Mouse (Mus musculus) lung, embryonic 16.5 days (tissue): ENCODE data around the gene Ddr2. TPM values are rescaled to one million over a fixed set of nuclear protein-coding genes. Genes with fewer than 3 reads are reported as not detected.

Experiments
- ATAC-seq: fragments of 200-750 bp; cut with Nextera tagmentation; 2 replicates; pipeline ENCODE4 v1.8.0; 2017; ENCODE audit warnings: low read depth, mild to moderate bottlenecking, moderate library complexity
- H3K27ac ChIP-seq: fragments of 300-500 bp; sonication (generic); 2 replicates; pipeline ENCODE4 v1.5.1; 2014; ENCODE audit warnings: mild to moderate bottlenecking, control low read depth, low read length
- H3K27me3 ChIP-seq: fragments of 300-500 bp; sonication (generic); 2 replicates; pipeline ENCODE4 v1.6.1; 2014; ENCODE audit warnings: low read depth, low read length, mixed read lengths; ENCODE audit not compliant: control insufficient read depth, insufficient read depth
- H3K36me3 ChIP-seq: fragments of 300-500 bp; sonication (generic); 2 replicates; pipeline ENCODE4 v1.6.1; 2014; ENCODE audit warnings: low read length; ENCODE audit not compliant: control insufficient read depth, insufficient read depth
- H3K4me1 ChIP-seq: fragments of 300-500 bp; sonication (generic); replicated peaks from 2 replicates; pipeline ENCODE4 v1.6.1; 2014; ENCODE audit warnings: low read length, mixed read lengths; ENCODE audit not compliant: control insufficient read depth, insufficient read depth
- H3K4me2 ChIP-seq: fragments of 300-500 bp; sonication (generic); 2 replicates; pipeline ENCODE4 v1.6.1; 2014; ENCODE audit warnings: low read depth, low read length, control low read depth
- H3K4me3 ChIP-seq: fragments of 300-500 bp; sonication (generic); 2 replicates; pipeline ENCODE4 v1.5.1; 2014; ENCODE audit warnings: mild to moderate bottlenecking, low read length, control low read depth
- H3K9ac ChIP-seq: fragments of 300-500 bp; sonication (generic); 2 replicates; pipeline ENCODE4 v1.6.1; 2014; ENCODE audit warnings: low read length, control low read depth
- H3K9me3 ChIP-seq: fragments of 300-500 bp; sonication (generic); 2 replicates; pipeline ENCODE4 v1.6.1; 2016; ENCODE audit warnings: low read length; ENCODE audit not compliant: control insufficient read depth
- WGBS: fragments of 180-500 bp; shearing (Covaris S2); extraction: QIAGEN DNeasy Blood & Tissue Kit; methylation state at CpG from one replicate; pipeline ENCODE4 v1.1.7; 2014; 5-methylcytosine and 5-hydroxymethylcytosine counted together
- polyA plus RNA-seq: library from polyadenylated mRNA; unstranded; fragments of >200 nt; fragmentation: Nextera tagmentation; extraction: Ambion mirVana; gene quantifications from 2 replicates; pipeline ENCODE4 v1.2.1, GENCODE M21; 2015

The Ddr2 gene
- 38.2 and 45.0 TPM in 2 replicates for polyA plus RNA-seq

GRCm38 (mm10) chr1:170110516-170111332 lies at the start of gene Ddr2:
Gene Ddr2, minus strand, starts transcription at chr1:170110762.
- H3K36me3 ChIP-seq = no peaks in the 10 kb centered on the region
- peak within 1 kb of the TSS; percentile 53 for H3K4me2 ChIP-seq
- H3K27me3 ChIP-seq = no peaks in the 10 kb centered on the region
- H3K27ac ChIP-seq = peak within 1 kb of the TSS; percentile 89
- H3K4me1 ChIP-seq = peaks cover 3% of the 10 kb centered on the region; the same call in 1 of the 2 replicates
- peak within 1 kb of the TSS; percentile 59 for H3K9ac ChIP-seq
- H3K4me3 ChIP-seq = peak within 1 kb of the TSS; percentile 50
- WGBS = 32% methylated on average over 17 of the region's 17 CpGs
- ATAC-seq = peak; percentile 88
- H3K9me3 ChIP-seq = no peaks in the 10 kb centered on the region

- ATAC-seq = no peak
- Histone ChIP-seq H3K9ac (no peak overlapping the region), H3K36me3 (peaks cover 12% of the 10 kb centered on the region; the same call in 1 of the 2 replicates), H3K4me3 (no peak overlapping the region), H3K27me3 (no peaks in the 10 kb centered on the region), H3K9me3 (no peaks in the 10 kb centered on the region), H3K4me1 (0 out of 2 replicates have a peak, but pooled peaks cover 3% of the 10 kb centered on the region), H3K4me2 (no peak overlapping the region), H3K27ac (no peak overlapping the region)
- 88% methylated on average over 2 of the region's 2 CpGs for WGBS
These were observed 49.1 kb upstream of the Ddr2 start for GRCm38 (mm10) chr1:170159707-170160106.

GRCm38 (mm10) chr1:170155761-170156160 lies 45.2 kb upstream of the Ddr2 start:
- H3K9ac ChIP-seq = no peak overlapping the region
- H3K4me1 ChIP-seq = no peaks in the 10 kb centered on the region
- H3K27ac ChIP-seq = no peak overlapping the region
- no peak for ATAC-seq
- H3K9me3 ChIP-seq = no peaks in the 10 kb centered on the region
- H3K4me3 ChIP-seq = no peak overlapping the region
- no peak overlapping the region for H3K4me2 ChIP-seq
- 69% methylated on average over 5 of the region's 5 CpGs for WGBS
- no peaks in the 10 kb centered on the region for H3K27me3 ChIP-seq
- H3K36me3 ChIP-seq = peaks cover 12% of the 10 kb centered on the region; the same call in 1 of the 2 replicates

- H3K27me3 ChIP-seq = no peaks in the 10 kb centered on the region
- no peaks in the 10 kb centered on the region for H3K9me3 ChIP-seq
- H3K9ac ChIP-seq = no peak overlapping the region
- no peaks in the 10 kb centered on the region for H3K4me1 ChIP-seq
- peaks cover 12% of the 10 kb centered on the region; the same call in 1 of the 2 replicates for H3K36me3 ChIP-seq
- no peak for ATAC-seq
- no peak overlapping the region for H3K27ac ChIP-seq
- no peak overlapping the region for H3K4me3 ChIP-seq
- no peak overlapping the region for H3K4me2 ChIP-seq
- WGBS = 74% methylated on average over 2 of the region's 2 CpGs
These were observed 44.7 kb upstream of the Ddr2 start for GRCm38 (mm10) chr1:170155298-170155697.

GRCm38 (mm10) chr1:170153986-170154385 lies 43.4 kb upstream of the Ddr2 start:
- H3K27ac ChIP-seq = no peak overlapping the region
- H3K4me1 ChIP-seq = no peaks in the 10 kb centered on the region
- 75% methylated on average over 8 of the region's 8 CpGs for WGBS
- H3K27me3 ChIP-seq = no peaks in the 10 kb centered on the region
- no peak overlapping the region for H3K4me3 ChIP-seq
- H3K9me3 ChIP-seq = no peaks in the 10 kb centered on the region
- peaks cover 17% of the 10 kb centered on the region; the same call in 1 of the 2 replicates for H3K36me3 ChIP-seq
- ATAC-seq = no peak
- no peak overlapping the region for H3K9ac ChIP-seq
- H3K4me2 ChIP-seq = no peak overlapping the region

- peaks cover 4% of the 10 kb centered on the region for H3K4me1 ChIP-seq
- no peak overlapping the region for H3K4me2 ChIP-seq
- H3K9me3 ChIP-seq = no peaks in the 10 kb centered on the region
- H3K27ac ChIP-seq = no peak overlapping the region
- ATAC-seq = no peak
- H3K27me3 ChIP-seq = no peaks in the 10 kb centered on the region
- H3K9ac ChIP-seq = no peak overlapping the region
- no peak overlapping the region for H3K4me3 ChIP-seq
- WGBS = 91% methylated on average over 2 of the region's 2 CpGs
- H3K36me3 ChIP-seq = peaks cover 12% of the 10 kb centered on the region; the same call in 1 of the 2 replicates
These were observed 42.0 kb upstream of the Ddr2 start for GRCm38 (mm10) chr1:170152552-170152951.

GRCm38 (mm10) chr1:170150870-170151269 lies 40.3 kb upstream of the Ddr2 start:
- Histone ChIP-seq H3K27me3 (no peaks in the 10 kb centered on the region), H3K4me3 (no peak overlapping the region), H3K36me3 (peaks cover 10% of the 10 kb centered on the region; the same call in 1 of the 2 replicates), H3K9ac (no peak overlapping the region), H3K9me3 (no peaks in the 10 kb centered on the region), H3K27ac (no peak overlapping the region), H3K4me2 (no peak overlapping the region), H3K4me1 (peaks cover 4% of the 10 kb centered on the region)
- 75% methylated on average over 6 of the region's 6 CpGs for WGBS
- ATAC-seq = no peak

GRCm38 (mm10) chr1:170149756-170150155 lies 39.2 kb upstream of the Ddr2 start:
- Histone ChIP-seq H3K4me3 (no peak overlapping the region), H3K27ac (no peak overlapping the region), H3K4me1 (peaks cover 4% of the 10 kb centered on the region), H3K27me3 (no peaks in the 10 kb centered on the region), H3K9me3 (no peaks in the 10 kb centered on the region), H3K4me2 (no peak overlapping the region), H3K36me3 (0 out of 2 replicates have a peak, but pooled peaks cover 7% of the 10 kb centered on the region), H3K9ac (no peak overlapping the region)
- ATAC-seq = 0 out of 2 replicates have a peak, but pooled peaks have one; percentile 41
- 78% methylated on average over 4 of the region's 4 CpGs for WGBS

GRCm38 (mm10) chr1:170148536-170148935 lies 38.0 kb upstream of the Ddr2 start:
- 68% methylated on average over 6 of the region's 6 CpGs for WGBS

More at GRCm38 (mm10) chr1:170148536-170148935, 38.0 kb upstream of the Ddr2 start:
- no peaks in the 10 kb centered on the region for H3K27me3 ChIP-seq
- no peak overlapping the region for H3K27ac ChIP-seq
- no peak overlapping the region for H3K4me3 ChIP-seq
- H3K9ac ChIP-seq = no peak overlapping the region
- no peak for ATAC-seq
- peaks cover 12% of the 10 kb centered on the region; the same call in 1 of the 2 replicates for H3K36me3 ChIP-seq
- H3K4me2 ChIP-seq = no peak overlapping the region
- H3K4me1 ChIP-seq = peaks cover 4% of the 10 kb centered on the region
- no peaks in the 10 kb centered on the region for H3K9me3 ChIP-seq
